10 mouse cellular contexts compared by ENCODE assay signal in genomic region chr14:67599734-67600133, GRCm38 (mm10).
A peak's percentile ranks its signal among the peaks of the same experiment; 100 is the strongest.
DNase-seq lines count a peak whose midpoint lies in the region; ATAC-seq and TF ChIP-seq lines count a peak whose summit lies in the region.
"Had no signal": no experiment of that assay in that cellular context is flagged by ENCODE, and none has a peak within 500 bp of the region (broad histone marks: within the 10 kb centered on the region; RNA-seq: fewer than 3 reads in every experiment).

No protein-coding gene starts in this region.

- 13% methylated on average over 4 of the region's 4 CpGs for WGBS in liver, embryonic 14.5 days (ENCODE audit: insufficient replicate concordance)
- WGBS in liver, embryonic 12.5 days (ENCODE audit: insufficient replicate concordance), result 17% methylated on average over 4 of the region's 4 CpGs

- ATAC-seq in liver, embryonic 14.5 days (ENCODE audit: insufficient read depth), result no peak
- no peak for ATAC-seq in liver, embryonic 12.5 days
- ATAC-seq in frontal cortex, adult (ENCODE audit: low TSS enrichment), result no peak

- H3K9me3 ChIP-seq in liver, embryonic 14.5 days (ENCODE audit: control insufficient read depth, low read length), result no peaks in the 10 kb centered on the region
- no peaks in the 10 kb centered on the region for H3K9me3 ChIP-seq in liver, embryonic 12.5 days (replicated peaks)
- H3K9me3 ChIP-seq: forebrain, embryonic 12.5 days had no signal

- DNase-seq in frontal cortex, postnatal 36 days (ENCODE audit: low spot score in 2 of 2), result peak; percentile 17 to 25
- DNase-seq in frontal cortex, postnatal 14 days (ENCODE audit: low spot score in 2 of 2), result no peak
- DNase-seq in liver, embryonic 14.5 days (ENCODE audit: low read depth in 3 of 3, low spot score in 3 of 3), result no peak
- peak; percentile 21 for DNase-seq in adrenal gland, postnatal 25 days
- peak; percentile 26 for DNase-seq in lung, postnatal 14 days
- DNase-seq in spleen, adult 18-20 months, result no peak
- DNase-seq: thymus, postnatal 25 days had no signal

- no peak for TF ChIP-seq EP300 in liver, embryonic 14.5 days (IDR thresholded peaks at IDR 0.05; ENCODE audit: low read depth)

- H3K27me3 ChIP-seq in liver, embryonic 14.5 days (ENCODE audit: control insufficient read depth, insufficient read depth, low read length), result no peaks in the 10 kb centered on the region
- H3K27me3 ChIP-seq in liver, embryonic 12.5 days (replicated peaks), result no peaks in the 10 kb centered on the region

- H3K4me1 ChIP-seq in liver, embryonic 14.5 days (replicated peaks; ENCODE audit: control insufficient read depth in 2 of 2, insufficient read depth in 2 of 2, low read length in 1 of 2), result no peaks in the 10 kb centered on the region
- H3K4me1 ChIP-seq in liver, embryonic 12.5 days, result no peaks in the 10 kb centered on the region

- no peak overlapping the region for H3K4me2 ChIP-seq in liver, embryonic 14.5 days (ENCODE audit: low read depth)
- H3K4me2 ChIP-seq in liver, embryonic 12.5 days, result no peak overlapping the region
- H3K4me2 ChIP-seq: forebrain, embryonic 12.5 days had no signal

- H3K4me3 ChIP-seq in liver, embryonic 14.5 days (ENCODE audit: insufficient read depth in 1 of 2, low read depth in 2 of 2, low read length in 2 of 2), result no peak overlapping the region
- no peak overlapping the region for H3K4me3 ChIP-seq in liver, embryonic 12.5 days
- H3K4me3 ChIP-seq: forebrain, embryonic 12.5 days had no signal

- TF ChIP-seq CTCF in liver, embryonic 14.5 days (IDR thresholded peaks at IDR 0.05; ENCODE audit: low read depth), result peak; percentile 66

- no peak overlapping the region for H3K9ac ChIP-seq in liver, embryonic 14.5 days (replicated peaks)
- H3K9ac ChIP-seq in liver, embryonic 12.5 days, result no peak overlapping the region
- H3K9ac ChIP-seq: forebrain, embryonic 12.5 days had no signal

- H3K36me3 ChIP-seq in liver, embryonic 14.5 days (replicated peaks; ENCODE audit: control insufficient read depth, insufficient read depth, low read depth), result no peaks in the 10 kb centered on the region
- H3K36me3 ChIP-seq in liver, embryonic 12.5 days, result no peaks in the 10 kb centered on the region
- H3K36me3 ChIP-seq: forebrain, embryonic 12.5 days had no signal

- no peak overlapping the region for H3K27ac ChIP-seq in liver, embryonic 14.5 days
- H3K27ac ChIP-seq in liver, embryonic 12.5 days, result no peak overlapping the region
- H3K27ac ChIP-seq: forebrain, embryonic 12.5 days had no signal

Comparison
In these comparisons a context has a peak if more than half of its experiments do, and no peak if none do; other contexts are left out.
1. DNase-seq: peak in frontal cortex, postnatal 36 days (2 of 2), adrenal gland, postnatal 25 days (single experiment) and lung, postnatal 14 days (single experiment); none in frontal cortex, postnatal 14 days (0 of 2), liver, embryonic 14.5 days (0 of 3) and spleen, adult 18-20 months (0 of 2).